Mouse (Mus musculus) testis, postnatal 10 days (tissue): ENCODE measurements around the gene Fadd.

ENCODE experiments used
- DNase-seq: peaks from one replicate; pipeline ENCODE4 v3.0.0; 2021; ENCODE audit warnings: low spot score

Fadd gene

GRCm38 (mm10) chr7:144582284-144582980, at the start of gene Fadd:
Fadd (minus strand) TSS chr7:144582463.
- peak; percentile 97 for DNase-seq

GRCm38 (mm10) chr7:144630622-144631021, 48.4 kb upstream of the Fadd start:
- no peak for DNase-seq

GRCm38 (mm10) chr7:144628334-144628915, 46.2 kb upstream of the Fadd start:
- no peak for DNase-seq

- DNase-seq: no peak
Observed at GRCm38 (mm10) chr7:144627606-144628333, 45.5 kb upstream of the Fadd start.

GRCm38 (mm10) chr7:144626042-144626441, 43.8 kb upstream of the Fadd start:
- DNase-seq: no peak

GRCm38 (mm10) chr7:144620721-144621681, 38.7 kb upstream of the Fadd start:
- DNase-seq: no peak

GRCm38 (mm10) chr7:144620315-144620714, 38.1 kb upstream of the Fadd start:
- no peak for DNase-seq

- DNase-seq: no peak
Observed at GRCm38 (mm10) chr7:144615343-144615742, 33.1 kb upstream of the Fadd start.

- no peak for DNase-seq
Observed at GRCm38 (mm10) chr7:144612829-144613228, 30.6 kb upstream of the Fadd start.

GRCm38 (mm10) chr7:144612351-144612750, 30.1 kb upstream of the Fadd start:
- DNase-seq: no peak

GRCm38 (mm10) chr7:144611595-144611994, 29.3 kb upstream of the Fadd start:
- DNase-seq: no peak

GRCm38 (mm10) chr7:144609568-144609967, 27.3 kb upstream of the Fadd start:
- DNase-seq: no peak

GRCm38 (mm10) chr7:144607862-144608261, 25.6 kb upstream of the Fadd start:
- peak; percentile 51 for DNase-seq

- no peak for DNase-seq
Observed at GRCm38 (mm10) chr7:144604735-144605134, 22.5 kb upstream of the Fadd start.

- DNase-seq: no peak
Observed at GRCm38 (mm10) chr7:144604291-144604690, 22.0 kb upstream of the Fadd start.

- no peak for DNase-seq
Observed at GRCm38 (mm10) chr7:144600333-144600900, 18.2 kb upstream of the Fadd start.

GRCm38 (mm10) chr7:144589508-144589907, 7.2 kb upstream of the Fadd start:
- no peak for DNase-seq

- peak; percentile 73 for DNase-seq
Observed at GRCm38 (mm10) chr7:144587291-144587690, 5.0 kb upstream of the Fadd start.

- peak; percentile 90 for DNase-seq
Observed at GRCm38 (mm10) chr7:144585648-144586047, 3.4 kb upstream of the Fadd start.

GRCm38 (mm10) chr7:144583619-144584018, 1.4 kb upstream of the Fadd start:
- DNase-seq: peak; percentile 71

- peak; percentile 81 for DNase-seq
Observed at GRCm38 (mm10) chr7:144581559-144582283, 542 bp downstream of the Fadd start.
